Mouse (Mus musculus): ENCODE measurements around the gene Pcsk7. TPM values are rescaled to one million over a fixed set of nuclear protein-coding genes. Genes with fewer than 3 reads are reported as not detected.
A peak's percentile ranks its signal among the peaks of the same experiment; 100 is the strongest.

Gene Pcsk7
- polyA plus RNA-seq, 1 experiment from 2014 or later: 24.5 TPM

- Histone ChIP-seq H3K9me3 (no peaks in the 10 kb centered on the region), H3K27ac (no peak overlapping the region), H3K4me2 (no peak overlapping the region), H3K36me3 (peaks cover 77% of the 10 kb centered on the region), H3K4me1 (peaks cover 1% of the 10 kb centered on the region), H3K9ac (no peak overlapping the region), H3K27me3 (no peaks in the 10 kb centered on the region), H3K4me3 (no peak overlapping the region)
- 69% methylated on average over 18 of the region's 18 CpGs for WGBS
- no peak for ATAC-seq (ENCODE audit: insufficient number of reproducible peaks, low FRiP score, low TSS enrichment, low read depth)
These were observed 35.1 kb downstream of the Pcsk7 start for GRCm38 (mm10) chr9:45941329-45941888.

- no peak overlapping the region for H3K4me2 ChIP-seq
- no peak overlapping the region for H3K27ac ChIP-seq
- H3K27me3 ChIP-seq: no peaks in the 10 kb centered on the region
- no peak overlapping the region for H3K4me3 ChIP-seq
- no peak overlapping the region for H3K9ac ChIP-seq
- H3K9me3 ChIP-seq: no peaks in the 10 kb centered on the region
- ATAC-seq (ENCODE audit: insufficient number of reproducible peaks, low FRiP score, low TSS enrichment, low read depth): no peak; the same call in 1 of the 2 replicates
- peaks cover 86% of the 10 kb centered on the region for H3K36me3 ChIP-seq
- H3K4me1 ChIP-seq: no peaks in the 10 kb centered on the region
- WGBS: 92% methylated on average over 16 of the region's 16 CpGs
These were observed 36.2 kb downstream of the Pcsk7 start for GRCm38 (mm10) chr9:45942464-45942863.

GRCm38 (mm10) chr9:45942916-45943315 is 36.6 kb downstream of the Pcsk7 start:
- Histone ChIP-seq H3K4me1 (no peaks in the 10 kb centered on the region), H3K4me2 (no peak overlapping the region), H3K27ac (no peak overlapping the region), H3K36me3 (peaks cover 89% of the 10 kb centered on the region), H3K9me3 (no peaks in the 10 kb centered on the region), H3K27me3 (no peaks in the 10 kb centered on the region), H3K4me3 (no peak overlapping the region), H3K9ac (no peak overlapping the region)
- WGBS: 84% methylated on average over 8 of the region's 8 CpGs
- no peak; the same call in 1 of the 2 replicates for ATAC-seq (ENCODE audit: insufficient number of reproducible peaks, low FRiP score, low TSS enrichment, low read depth)

GRCm38 (mm10) chr9:45943628-45944505 is 37.6 kb downstream of the Pcsk7 start:
- Histone ChIP-seq H3K27me3 (no peaks in the 10 kb centered on the region), H3K9ac (no peak overlapping the region), H3K4me1 (no peaks in the 10 kb centered on the region), H3K36me3 (peaks cover 88% of the 10 kb centered on the region), H3K27ac (no peak overlapping the region), H3K4me3 (no peak overlapping the region), H3K9me3 (no peaks in the 10 kb centered on the region), H3K4me2 (no peak overlapping the region)
- 89% methylated on average over 8 of the region's 8 CpGs for WGBS
- no peak for ATAC-seq (ENCODE audit: insufficient number of reproducible peaks, low FRiP score, low TSS enrichment, low read depth)

- H3K4me2 ChIP-seq: no peak overlapping the region
- H3K4me1 ChIP-seq: no peaks in the 10 kb centered on the region
- no peak overlapping the region for H3K4me3 ChIP-seq
- H3K27ac ChIP-seq: no peak overlapping the region
- no peaks in the 10 kb centered on the region for H3K27me3 ChIP-seq
- peaks cover 88% of the 10 kb centered on the region for H3K36me3 ChIP-seq
- WGBS: 81% methylated on average over 13 of the region's 13 CpGs
- H3K9me3 ChIP-seq: no peaks in the 10 kb centered on the region
- no peak for ATAC-seq (ENCODE audit: insufficient number of reproducible peaks, low FRiP score, low TSS enrichment, low read depth)
- H3K9ac ChIP-seq: no peak overlapping the region
These were observed 38.5 kb downstream of the Pcsk7 start for GRCm38 (mm10) chr9:45944506-45945400.

GRCm38 (mm10) chr9:45945721-45946120 is 39.4 kb downstream of the Pcsk7 start:
- no peak for ATAC-seq (ENCODE audit: insufficient number of reproducible peaks, low FRiP score, low TSS enrichment, low read depth)
- Histone ChIP-seq H3K36me3 (peaks cover 95% of the 10 kb centered on the region), H3K9ac (no peak overlapping the region), H3K4me3 (no peak overlapping the region), H3K9me3 (no peaks in the 10 kb centered on the region), H3K4me1 (no peaks in the 10 kb centered on the region), H3K27me3 (no peaks in the 10 kb centered on the region), H3K4me2 (no peak overlapping the region), H3K27ac (no peak overlapping the region)
- WGBS: 83% methylated on average over 13 of the region's 13 CpGs

- Histone ChIP-seq H3K27me3 (no peaks in the 10 kb centered on the region), H3K9me3 (no peaks in the 10 kb centered on the region), H3K27ac (no peak overlapping the region), H3K4me1 (no peaks in the 10 kb centered on the region), H3K36me3 (peaks cover 95% of the 10 kb centered on the region), H3K4me3 (no peak overlapping the region), H3K9ac (no peak overlapping the region), H3K4me2 (no peak overlapping the region)
- ATAC-seq (ENCODE audit: insufficient number of reproducible peaks, low FRiP score, low TSS enrichment, low read depth): no peak
- WGBS: 87% methylated on average over 16 of the region's 16 CpGs
These were observed 40.0 kb downstream of the Pcsk7 start for GRCm38 (mm10) chr9:45946182-45946871.

GRCm38 (mm10) chr9:45946872-45947183 is 40.5 kb downstream of the Pcsk7 start:
- Histone ChIP-seq H3K9me3 (no peaks in the 10 kb centered on the region), H3K36me3 (peaks cover 94% of the 10 kb centered on the region), H3K4me1 (no peaks in the 10 kb centered on the region), H3K4me3 (no peak overlapping the region), H3K27ac (no peak overlapping the region), H3K27me3 (no peaks in the 10 kb centered on the region), H3K4me2 (no peak overlapping the region), H3K9ac (no peak overlapping the region)
- WGBS: 74% methylated on average over 10 of the region's 10 CpGs
- ATAC-seq (ENCODE audit: insufficient number of reproducible peaks, low FRiP score, low TSS enrichment, low read depth): no peak

- H3K9ac ChIP-seq: no peak overlapping the region
- H3K27ac ChIP-seq: no peak overlapping the region
- 89% methylated on average over 4 of the region's 4 CpGs for WGBS
- no peak overlapping the region for H3K4me3 ChIP-seq
- peaks cover 48% of the 10 kb centered on the region for H3K36me3 ChIP-seq
- no peaks in the 10 kb centered on the region for H3K27me3 ChIP-seq
- H3K9me3 ChIP-seq: no peaks in the 10 kb centered on the region
- H3K4me2 ChIP-seq: no peak overlapping the region
- ATAC-seq (ENCODE audit: insufficient number of reproducible peaks, low FRiP score, low TSS enrichment, low read depth): no peak
- H3K4me1 ChIP-seq: peaks cover 29% of the 10 kb centered on the region
These were observed 45.8 kb downstream of the Pcsk7 start for GRCm38 (mm10) chr9:45952057-45952456.

- 82% methylated on average over 7 of the region's 7 CpGs for WGBS
- no peaks in the 10 kb centered on the region for H3K27me3 ChIP-seq
- H3K4me1 ChIP-seq: peaks cover 29% of the 10 kb centered on the region
- 0 out of 2 replicates have a peak overlapping the region, but pooled peaks have one; percentile 14 for H3K9ac ChIP-seq
- H3K36me3 ChIP-seq: peaks cover 41% of the 10 kb centered on the region
- peak overlapping the region; percentile 77; the same call in 1 of the 2 replicates for H3K4me2 ChIP-seq
- no peaks in the 10 kb centered on the region for H3K9me3 ChIP-seq
- H3K27ac ChIP-seq: no peak overlapping the region
- no peak for ATAC-seq (ENCODE audit: insufficient number of reproducible peaks, low FRiP score, low TSS enrichment, low read depth)
- H3K4me3 ChIP-seq: peak overlapping the region; percentile 87; the same call in 1 of the 2 replicates
These were observed 46.6 kb downstream of the Pcsk7 start for GRCm38 (mm10) chr9:45952890-45953289.

- ATAC-seq (ENCODE audit: insufficient number of reproducible peaks, low FRiP score, low TSS enrichment, low read depth): no peak
- Histone ChIP-seq H3K36me3 (peaks cover 33% of the 10 kb centered on the region), H3K27ac (peak overlapping the region; percentile 92), H3K9me3 (no peaks in the 10 kb centered on the region), H3K4me2 (peak overlapping the region; percentile 77), H3K4me1 (peaks cover 32% of the 10 kb centered on the region), H3K4me3 (peak overlapping the region; percentile 87), H3K27me3 (no peaks in the 10 kb centered on the region), H3K9ac (peak overlapping the region; percentile 94)
- WGBS: 48% methylated on average over 13 of the region's 13 CpGs
These were observed 47.4 kb downstream of the Pcsk7 start for GRCm38 (mm10) chr9:45953511-45954293.

Measured in limb, embryonic 15.5 days (tissue).